Mouse (Mus musculus) monocyte, adult 5-6 weeks (primary cell): ENCODE results near the gene Phf14. TPM values are rescaled to one million over a fixed set of nuclear protein-coding genes. Genes with fewer than 3 reads are reported as not detected.

Experiments
- ATAC-seq: fragments of 153-309, 156-312 bp; replicated peaks from 2 replicates; pipeline ENCODE4 v1.8.0; 2017; ENCODE audit warnings: mild to moderate bottlenecking; ENCODE audit not compliant: low TSS enrichment, insufficient number of reproducible peaks, severe bottlenecking, poor library complexity, low FRiP score
- total RNA-seq: library from RNA; stranded (forward); fragments of 200-1000, 200-491, 200-594 nt; gene quantifications from 3 replicates; pipeline ENCODE4 v1.2.3, GENCODE M21; 2017

Phf14 gene
- total RNA-seq, 1 experiment from 2014 or later: 94.3 TPM

GRCm38 (mm10) chr6:12014733-12015132 lies 107.1 kb downstream of the Phf14 start:
- ATAC-seq: no peak

- ATAC-seq: no peak
Observed at GRCm38 (mm10) chr6:12019736-12020135, 112.1 kb downstream of the Phf14 start.

GRCm38 (mm10) chr6:12020156-12020555 lies 112.5 kb downstream of the Phf14 start:
- ATAC-seq: no peak

- no peak for ATAC-seq
Observed at GRCm38 (mm10) chr6:12020738-12021137, 113.1 kb downstream of the Phf14 start.

GRCm38 (mm10) chr6:12021480-12021879 lies 113.9 kb downstream of the Phf14 start:
- no peak for ATAC-seq

GRCm38 (mm10) chr6:12023395-12023794 lies 115.8 kb downstream of the Phf14 start:
- ATAC-seq: no peak

GRCm38 (mm10) chr6:12026804-12027537 lies 119.4 kb downstream of the Phf14 start:
- no peak for ATAC-seq

- ATAC-seq: no peak
Observed at GRCm38 (mm10) chr6:12034561-12034960, 127.0 kb downstream of the Phf14 start.

GRCm38 (mm10) chr6:12038268-12038667 lies 130.7 kb downstream of the Phf14 start:
- no peak for ATAC-seq

GRCm38 (mm10) chr6:12052884-12053283 lies 145.3 kb downstream of the Phf14 start:
- ATAC-seq: no peak

GRCm38 (mm10) chr6:12054149-12054548 lies 146.5 kb downstream of the Phf14 start:
- no peak for ATAC-seq

- ATAC-seq: no peak
Observed at GRCm38 (mm10) chr6:12058717-12059116, 151.1 kb downstream of the Phf14 start.

- ATAC-seq: no peak
Observed at GRCm38 (mm10) chr6:12059971-12060370, 152.4 kb downstream of the Phf14 start.

GRCm38 (mm10) chr6:12060452-12061140 lies 153.0 kb downstream of the Phf14 start:
- ATAC-seq: no peak

GRCm38 (mm10) chr6:12067956-12068355 lies 160.3 kb downstream of the Phf14 start:
- ATAC-seq: no peak

- no peak for ATAC-seq
Observed at GRCm38 (mm10) chr6:12069357-12069756, 161.7 kb downstream of the Phf14 start.

GRCm38 (mm10) chr6:12074599-12074998 lies 167.0 kb downstream of the Phf14 start:
- no peak for ATAC-seq

GRCm38 (mm10) chr6:12077338-12077737 lies 169.7 kb downstream of the Phf14 start:
- ATAC-seq: no peak

GRCm38 (mm10) chr6:12077880-12078618 lies 170.4 kb downstream of the Phf14 start:
- no peak for ATAC-seq

GRCm38 (mm10) chr6:12079260-12079659 lies 171.7 kb downstream of the Phf14 start:
- ATAC-seq: no peak
